Mouse (Mus musculus) lung, embryonic 15.5 days (tissue): ENCODE measurements around the gene Gnpnat1. TPM values are rescaled to one million over a fixed set of nuclear protein-coding genes. Genes with fewer than 3 reads are reported as not detected.

Experiments used
- ATAC-seq: fragments of 200-750 bp; cut with Nextera tagmentation; 2 replicates; pipeline ENCODE4 v1.8.0; 2017; ENCODE audit warnings: moderate number of reproducible peaks, borderline replicate concordance; ENCODE audit not compliant: low FRiP score, low TSS enrichment; ENCODE audit errors: extremely low read depth
- H3K27ac ChIP-seq: fragments of 300-500 bp; sonication (generic); 2 replicates; pipeline ENCODE4 v1.5.1; 2015; ENCODE audit warnings: moderate library complexity, mild to moderate bottlenecking, inconsistent platforms
- H3K27me3 ChIP-seq: fragments of 300-500 bp; sonication (generic); 2 replicates; pipeline ENCODE4 v1.6.1; 2015; ENCODE audit warnings: inconsistent platforms
- H3K36me3 ChIP-seq: fragments of 300-500 bp; sonication (generic); 2 replicates; pipeline ENCODE4 v1.6.1; 2015; ENCODE audit warnings: inconsistent platforms
- H3K4me1 ChIP-seq: fragments of 300-500 bp; sonication (generic); 2 replicates; pipeline ENCODE4 v1.6.1; 2015; ENCODE audit warnings: inconsistent platforms
- H3K4me2 ChIP-seq: fragments of 300-500 bp; sonication (generic); 2 replicates; pipeline ENCODE4 v1.6.1; 2015; ENCODE audit warnings: inconsistent platforms, mild to moderate bottlenecking, moderate library complexity
- H3K4me3 ChIP-seq: fragments of 300-500 bp; sonication (generic); 2 replicates; pipeline ENCODE4 v1.5.1; 2015; ENCODE audit warnings: mild to moderate bottlenecking, inconsistent platforms
- H3K9ac ChIP-seq: fragments of 300-500 bp; sonication (generic); 2 replicates; pipeline ENCODE4 v1.6.1; 2015; ENCODE audit warnings: inconsistent platforms
- H3K9me3 ChIP-seq: fragments of 300-500 bp; sonication (generic); 2 replicates; pipeline ENCODE4 v1.6.1; 2016; ENCODE audit warnings: inconsistent platforms
- WGBS: fragments of 180-500 bp; shearing (Covaris S2); methylation state at CpG from one replicate; pipeline ENCODE4 v1.1.7; 2015; 5-methylcytosine and 5-hydroxymethylcytosine counted together
- polyA plus RNA-seq: library from polyadenylated mRNA; unstranded; fragments of >200 nt; fragmentation: Nextera tagmentation; extraction: Ambion mirVana; gene quantifications from 2 replicates; pipeline ENCODE4 v1.2.1, GENCODE M21; 2015

The Gnpnat1 gene
- polyA plus RNA-seq, 1 experiment from 2014 or later: 50.5 TPM

GRCm38 (mm10) chr14:45388345-45389181, 16.1 kb downstream of the Gnpnat1 start:
- Histone ChIP-seq H3K27ac (peak overlapping the region; percentile 92), H3K9me3 (no peaks in the 10 kb centered on the region), H3K9ac (peak overlapping the region; percentile 85), H3K27me3 (no peaks in the 10 kb centered on the region), H3K4me3 (peak overlapping the region; percentile 95), H3K4me2 (peak overlapping the region; percentile 74), H3K36me3 (no peaks in the 10 kb centered on the region), H3K4me1 (peaks cover 13% of the 10 kb centered on the region)
- WGBS: under 1% methylated on average over 71 of the region's 71 CpGs
- peak; percentile 97 for ATAC-seq

- peaks cover 13% of the 10 kb centered on the region for H3K4me1 ChIP-seq
- peak overlapping the region; percentile 85; the same call in 1 of the 2 replicates for H3K9ac ChIP-seq
- H3K9me3 ChIP-seq: no peaks in the 10 kb centered on the region
- WGBS: 15% methylated on average over 2 of the region's 2 CpGs
- peak overlapping the region; percentile 74 for H3K4me2 ChIP-seq
- H3K27me3 ChIP-seq: no peaks in the 10 kb centered on the region
- H3K4me3 ChIP-seq: peak overlapping the region; percentile 95
- no peak for ATAC-seq
- no peaks in the 10 kb centered on the region; the same call in 1 of the 2 replicates for H3K36me3 ChIP-seq
- H3K27ac ChIP-seq: no peak overlapping the region
Measured at GRCm38 (mm10) chr14:45387480-45387879, 17.2 kb downstream of the Gnpnat1 start.

GRCm38 (mm10) chr14:45385596-45385995, 19.1 kb downstream of the Gnpnat1 start:
- Histone ChIP-seq H3K4me2 (no peak overlapping the region), H3K4me3 (no peak overlapping the region), H3K4me1 (peaks cover 13% of the 10 kb centered on the region), H3K27me3 (no peaks in the 10 kb centered on the region), H3K36me3 (peaks cover 8% of the 10 kb centered on the region; the same call in 1 of the 2 replicates), H3K9me3 (no peaks in the 10 kb centered on the region), H3K27ac (no peak overlapping the region), H3K9ac (no peak overlapping the region)
- no peak for ATAC-seq
- WGBS: 88% methylated on average over 2 of the region's 2 CpGs

GRCm38 (mm10) chr14:45382912-45383311, 21.8 kb downstream of the Gnpnat1 start:
- peaks cover 27% of the 10 kb centered on the region for H3K36me3 ChIP-seq
- ATAC-seq: no peak

GRCm38 (mm10) chr14:45380756-45381155, 24.0 kb downstream of the Gnpnat1 start:
- no peak for ATAC-seq
- H3K9me3 ChIP-seq: no peaks in the 10 kb centered on the region
- H3K27ac ChIP-seq: no peak overlapping the region
- H3K4me3 ChIP-seq: no peak overlapping the region
- peaks cover 27% of the 10 kb centered on the region for H3K36me3 ChIP-seq
- no peaks in the 10 kb centered on the region for H3K27me3 ChIP-seq
- no peak overlapping the region for H3K9ac ChIP-seq
- H3K4me2 ChIP-seq: no peak overlapping the region
- H3K4me1 ChIP-seq: no peaks in the 10 kb centered on the region
- 71% methylated on average over 6 of the region's 6 CpGs for WGBS

More at GRCm38 (mm10) chr14:45382912-45383311, 21.8 kb downstream of the Gnpnat1 start:
- Histone ChIP-seq H3K27me3 (no peaks in the 10 kb centered on the region), H3K4me3 (no peak overlapping the region), H3K9ac (no peak overlapping the region), H3K9me3 (no peaks in the 10 kb centered on the region), H3K27ac (no peak overlapping the region), H3K4me2 (no peak overlapping the region), H3K4me1 (peaks cover 5% of the 10 kb centered on the region; the same call in 1 of the 2 replicates)
- WGBS: 80% methylated on average over 4 of the region's 4 CpGs

- H3K36me3 ChIP-seq: peaks cover 27% of the 10 kb centered on the region
- no peak overlapping the region for H3K4me2 ChIP-seq
- H3K4me3 ChIP-seq: no peak overlapping the region
- H3K9me3 ChIP-seq: no peaks in the 10 kb centered on the region
- no peak for ATAC-seq
- no peak overlapping the region for H3K9ac ChIP-seq
- H3K27ac ChIP-seq: no peak overlapping the region
- WGBS: 71% methylated on average over 3 of the region's 3 CpGs
- no peaks in the 10 kb centered on the region for H3K4me1 ChIP-seq
- no peaks in the 10 kb centered on the region for H3K27me3 ChIP-seq
Measured at GRCm38 (mm10) chr14:45378771-45379170, 25.9 kb downstream of the Gnpnat1 start.

GRCm38 (mm10) chr14:45365196-45365587, 39.5 kb downstream of the Gnpnat1 start:
- 87% methylated on average over 6 of the region's 6 CpGs for WGBS
- no peak overlapping the region for H3K4me2 ChIP-seq
- no peaks in the 10 kb centered on the region for H3K27me3 ChIP-seq
- H3K36me3 ChIP-seq: peaks cover 19% of the 10 kb centered on the region
- no peak for ATAC-seq
- H3K4me1 ChIP-seq: no peaks in the 10 kb centered on the region
- H3K4me3 ChIP-seq: no peak overlapping the region
- H3K27ac ChIP-seq: no peak overlapping the region
- no peaks in the 10 kb centered on the region for H3K9me3 ChIP-seq
- H3K9ac ChIP-seq: no peak overlapping the region

- H3K9ac ChIP-seq: no peak overlapping the region
- 76% methylated on average over 16 of the region's 16 CpGs for WGBS
- no peak for ATAC-seq
Measured at GRCm38 (mm10) chr14:45364211-45365195, 40.2 kb downstream of the Gnpnat1 start.

GRCm38 (mm10) chr14:45350931-45351859, 53.5 kb downstream of the Gnpnat1 start, which contains the start of gene Styx:
Styx (plus strand) TSS chr14:45351093.
- Histone ChIP-seq H3K27ac (peak within 1 kb of the TSS; percentile 85), H3K4me1 (peaks cover 15% of the 10 kb centered on the region), H3K4me3 (peak within 1 kb of the TSS; percentile 84), H3K9ac (peak within 1 kb of the TSS; percentile 81), H3K4me2 (peak within 1 kb of the TSS; percentile 64), H3K27me3 (no peaks in the 10 kb centered on the region), H3K9me3 (no peaks in the 10 kb centered on the region), H3K36me3 (peaks cover 21% of the 10 kb centered on the region)
- WGBS: under 1% methylated on average over 73 of the region's 93 CpGs
- ATAC-seq: peak; percentile 100

More at GRCm38 (mm10) chr14:45364211-45365195, 40.2 kb downstream of the Gnpnat1 start:
- Histone ChIP-seq H3K4me1 (no peaks in the 10 kb centered on the region), H3K27me3 (no peaks in the 10 kb centered on the region), H3K4me2 (no peak overlapping the region), H3K27ac (no peak overlapping the region), H3K4me3 (no peak overlapping the region), H3K9me3 (no peaks in the 10 kb centered on the region), H3K36me3 (peaks cover 13% of the 10 kb centered on the region)

GRCm38 (mm10) chr14:45329589-45330181, 75.0 kb downstream of the Gnpnat1 start, which contains the start of gene Psmc6:
Psmc6 (plus strand) TSS chr14:45329788.
- H3K36me3 ChIP-seq: peaks cover 27% of the 10 kb centered on the region
- WGBS: under 1% methylated on average over 44 of the region's 44 CpGs
- H3K4me1 ChIP-seq: peaks cover 13% of the 10 kb centered on the region
- peak within 1 kb of the TSS; percentile 74 for H3K9ac ChIP-seq
- H3K4me3 ChIP-seq: peak within 1 kb of the TSS; percentile 94
- H3K9me3 ChIP-seq: no peaks in the 10 kb centered on the region
- peak within 1 kb of the TSS; percentile 85 for H3K27ac ChIP-seq
- peak within 1 kb of the TSS; percentile 64 for H3K4me2 ChIP-seq
- H3K27me3 ChIP-seq: no peaks in the 10 kb centered on the region
- peak; percentile 97 for ATAC-seq
